Mouse (Mus musculus): ENCODE measurements around the gene Sema5b.

GRCm38 (mm10) chr16:35648862-35649261 lies 107.9 kb downstream of the Sema5b start:
- no peak for TF ChIP-seq TCF12 (IDR thresholded peaks at IDR 0.05; ENCODE audit: low read depth, low read length)
- TF ChIP-seq MEF2A (IDR thresholded peaks at IDR 0.05; ENCODE audit: extremely low read depth, insufficient replicate concordance, low read depth, low read length, poor library complexity, severe bottlenecking), result no peak
- no peak for TF ChIP-seq CTCF (IDR thresholded peaks at IDR 0.05 in 2 of 3, conservative IDR thresholded peaks at IDR 0.05 in 1 of 3; ENCODE audit: control insufficient read depth in 1 of 3, insufficient read depth in 1 of 3, low read depth in 2 of 3, low read length in 3 of 3, poor library complexity in 1 of 3, severe bottlenecking in 1 of 3)
- TF ChIP-seq POLR2A (IDR thresholded peaks at IDR 0.05; ENCODE audit: control insufficient read depth in 1 of 2, insufficient read depth in 1 of 2, low read depth in 1 of 2, low read length in 2 of 2, poor library complexity in 1 of 2), result no peak
- no peak for TF ChIP-seq POLR2AphosphoS2 (IDR thresholded peaks at IDR 0.05; ENCODE audit: low read length)
